Mouse (Mus musculus) CH12.LX (cell line): ENCODE data around the gene Ccl17. TPM values are rescaled to one million over a fixed set of nuclear protein-coding genes. Genes with fewer than 3 reads are reported as not detected.

Experiments
- DNase-seq: peaks from one replicate; pipeline ENCODE4 v3.0.0-alpha.2; 2013; ENCODE audit errors: extremely low read depth
- H3K27ac ChIP-seq: 2 replicates; pipeline ENCODE4 v1.5.1; 2012; ENCODE audit warnings: low read depth, mild to moderate bottlenecking, control low read depth, moderate library complexity; ENCODE audit not compliant: insufficient read depth
- H3K27me3 ChIP-seq: replicated peaks from 2 replicates; pipeline ENCODE3; 2012; ENCODE audit warnings: inconsistent platforms
- H3K36me3 ChIP-seq, 2 experiments: replicated peaks in 1 of 2; 2 replicates each; pipeline versions ENCODE3 to v1.6.1; 2012; ENCODE audit warnings: inconsistent platforms in 1 of 2, low read length in 1 of 2, mild to moderate bottlenecking in 1 of 2, mixed read lengths in 1 of 2, moderate library complexity in 1 of 2; ENCODE audit not compliant: control insufficient read depth in 1 of 2, insufficient read depth in 1 of 2
- H3K4me1 ChIP-seq, 2 experiments: 2 replicates each; pipeline ENCODE4 v1.6.1; 2012; ENCODE audit warnings: inconsistent platforms in 1 of 2, moderate library complexity in 1 of 2; ENCODE audit not compliant: insufficient read depth in 2 of 2, control insufficient read depth in 1 of 2
- H3K4me2 ChIP-seq: 2 replicates; pipeline ENCODE4 v1.6.1; 2012; ENCODE audit warnings: low read depth, mild to moderate bottlenecking, control low read depth; ENCODE audit not compliant: poor library complexity, insufficient read depth, severe bottlenecking
- H3K4me3 ChIP-seq, 3 experiments: fragments of 150-350 bp in 1 of 3; sonication (generic) in 1 of 3; replicated peaks in 1 of 3; 2 replicates each; pipeline versions ENCODE3 to v1.5.1; 2011 to 2012; ENCODE audit warnings: low read depth in 2 of 3, low read length in 2 of 3, mild to moderate bottlenecking in 2 of 3, moderate library complexity in 2 of 3, control low read depth in 1 of 3, improper control_type of control experiment in 1 of 3, inconsistent platforms in 1 of 3, mixed read lengths in 1 of 3; ENCODE audit not compliant: poor library complexity in 1 of 3
- H3K79me2 ChIP-seq: replicated peaks from 2 replicates; pipeline ENCODE4 v1.6.1; 2012; ENCODE audit warnings: mild to moderate bottlenecking, moderate library complexity; ENCODE audit not compliant: control insufficient read depth, poor library complexity, insufficient read depth, severe bottlenecking; ENCODE audit errors: extremely low read depth
- H3K9ac ChIP-seq: 2 replicates; pipeline ENCODE4 v1.6.1; 2012; ENCODE audit warnings: low read depth, mild to moderate bottlenecking, control low read depth, moderate library complexity; ENCODE audit not compliant: insufficient read depth
- H3K9me3 ChIP-seq: replicated peaks from 2 replicates; pipeline ENCODE3; 2012; ENCODE audit warnings: low read length, inconsistent platforms, mixed read lengths
- CHD1 ChIP-seq: IDR thresholded peaks from 2 replicates; pipeline ENCODE4 v1.6.1; 2012; ENCODE audit warnings: low read depth, low read length, improper control_type of control experiment, inconsistent platforms
- CTCF ChIP-seq, 2 experiments: IDR thresholded peaks in 1 of 2; conservative IDR thresholded peaks in 1 of 2; 2 replicates each; pipeline ENCODE4 v1.5.1; 2011 to 2012; ENCODE audit warnings: low read depth in 2 of 2, low read length in 2 of 2, improper control_type of control experiment in 1 of 2, inconsistent platforms in 1 of 2, mild to moderate bottlenecking in 1 of 2, moderate library complexity in 1 of 2
- ELF1 ChIP-seq: IDR thresholded peaks from 2 replicates; pipeline ENCODE4 v1.6.1; 2014; ENCODE audit warnings: low read depth, mild to moderate bottlenecking, inconsistent platforms, low read length, improper control_type of control experiment
- ETS1 ChIP-seq: conservative IDR thresholded peaks from 2 replicates; pipeline ENCODE4 v1.6.1; 2012; ENCODE audit warnings: low read depth, mild to moderate bottlenecking, inconsistent platforms, low read length, improper control_type of control experiment, moderate library complexity
- GABPA ChIP-seq: IDR thresholded peaks from 2 replicates; pipeline ENCODE4 v1.6.1; 2012; ENCODE audit warnings: low read depth, low read length, improper control_type of control experiment, inconsistent platforms; ENCODE audit not compliant: insufficient replicate concordance
- IRF4 ChIP-seq: IDR thresholded peaks from 2 replicates; pipeline ENCODE4 v1.6.1; 2014; ENCODE audit warnings: low read depth, mild to moderate bottlenecking, inconsistent platforms, low read length, improper control_type of control experiment
- JUND ChIP-seq: conservative IDR thresholded peaks from 2 replicates; pipeline ENCODE4 v1.6.1; 2011; ENCODE audit warnings: low read depth, low read length, improper control_type of control experiment
- KAT2A ChIP-seq: IDR thresholded peaks from 2 replicates; pipeline ENCODE4 v1.6.1; 2012; ENCODE audit warnings: low read length, improper control_type of control experiment, inconsistent platforms; ENCODE audit not compliant: insufficient replicate concordance
- MXI1 ChIP-seq: IDR thresholded peaks from 2 replicates; pipeline ENCODE4 v1.6.1; 2011; ENCODE audit warnings: mild to moderate bottlenecking, low read depth, low read length, improper control_type of control experiment
- MYC ChIP-seq: IDR thresholded peaks from 2 replicates; pipeline ENCODE4 v1.6.1; 2011; ENCODE audit warnings: low read depth, mild to moderate bottlenecking, improper control_type of control experiment, low read length
- NRF1 ChIP-seq: IDR thresholded peaks from 2 replicates; pipeline ENCODE4 v1.6.1; 2014; ENCODE audit warnings: low read depth, mild to moderate bottlenecking, inconsistent platforms, low read length, improper control_type of control experiment, moderate library complexity
- POLR2A ChIP-seq: IDR thresholded peaks from 2 replicates; pipeline ENCODE4 v1.6.1; 2011; ENCODE audit warnings: low read depth, mild to moderate bottlenecking, improper control_type of control experiment, low read length
- POLR2AphosphoS2 ChIP-seq: IDR thresholded peaks from 2 replicates; pipeline ENCODE4 v1.6.1; 2011; ENCODE audit warnings: low read depth, low read length, improper control_type of control experiment
- RCOR1 ChIP-seq: conservative IDR thresholded peaks from 2 replicates; pipeline ENCODE4 v1.6.1; 2012; ENCODE audit warnings: low read depth, mild to moderate bottlenecking, inconsistent platforms, low read length, improper control_type of control experiment
- UBTF ChIP-seq: IDR thresholded peaks from 2 replicates; pipeline ENCODE4 v1.6.1; 2012; ENCODE audit warnings: low read depth, mild to moderate bottlenecking, inconsistent platforms, low read length, improper control_type of control experiment, moderate library complexity
- USF1 ChIP-seq: IDR thresholded peaks from 2 replicates; pipeline ENCODE4 v1.6.1; 2014; ENCODE audit warnings: low read depth, mild to moderate bottlenecking, inconsistent platforms, low read length, improper control_type of control experiment
- ZC3H11A ChIP-seq: IDR thresholded peaks from 2 replicates; pipeline ENCODE4 v1.6.1; 2012; ENCODE audit warnings: low read depth, mild to moderate bottlenecking, inconsistent platforms, low read length, improper control_type of control experiment
- ZMIZ1 ChIP-seq: IDR thresholded peaks from 2 replicates; pipeline ENCODE4 v1.6.1; 2012; ENCODE audit warnings: low read depth, mild to moderate bottlenecking, inconsistent platforms, low read length, improper control_type of control experiment
- ZNF384 ChIP-seq: IDR thresholded peaks from 2 replicates; pipeline ENCODE4 v1.6.1; 2012; ENCODE audit warnings: low read depth, low read length, improper control_type of control experiment, inconsistent platforms
- dilution Hi-C: fragments of 300-500 bp; cut with MboI; formaldehyde crosslinking; loops from 2 replicates; pipeline ENCODE4 v1.14.3; 2020; ENCODE audit warnings: low sequenced_read_pairs; ENCODE audit not compliant: extremely low pct_unique_long_range_greater_than_20kb, extremely low pct_ligation_motif_present
- in situ Hi-C: fragments of 300-500 bp; cut with MboI; formaldehyde crosslinking; loops from 3 replicates; pipeline ENCODE4 v1.14.3; 2019; ENCODE audit warnings: low sequenced_read_pairs, low pct_ligation_motif_present, low pct_unique_long_range_greater_than_20kb, mixed read lengths
- polyA plus RNA-seq: library from polyadenylated mRNA; unstranded; fragments of >175 nt; gene quantifications from 2 replicates; pipeline ENCODE4 v1.2.1, GENCODE M21; 2012; ENCODE audit warnings: low read depth; ENCODE audit not compliant: insufficient read length
- total RNA-seq, 2 experiments: library from RNA; depleted of rRNA; stranded (reverse); fragments of 300-350 nt in 1 of 2; fragments of >200 nt in 1 of 2; gene quantifications; 2 replicates each; pipeline ENCODE4 v1.2.3; 2012 to 2014

The Ccl17 gene
- total and polyA plus RNA-seq, 3 experiments, result 1.3 to 2.6 (median 2.1) TPM

DNA sequence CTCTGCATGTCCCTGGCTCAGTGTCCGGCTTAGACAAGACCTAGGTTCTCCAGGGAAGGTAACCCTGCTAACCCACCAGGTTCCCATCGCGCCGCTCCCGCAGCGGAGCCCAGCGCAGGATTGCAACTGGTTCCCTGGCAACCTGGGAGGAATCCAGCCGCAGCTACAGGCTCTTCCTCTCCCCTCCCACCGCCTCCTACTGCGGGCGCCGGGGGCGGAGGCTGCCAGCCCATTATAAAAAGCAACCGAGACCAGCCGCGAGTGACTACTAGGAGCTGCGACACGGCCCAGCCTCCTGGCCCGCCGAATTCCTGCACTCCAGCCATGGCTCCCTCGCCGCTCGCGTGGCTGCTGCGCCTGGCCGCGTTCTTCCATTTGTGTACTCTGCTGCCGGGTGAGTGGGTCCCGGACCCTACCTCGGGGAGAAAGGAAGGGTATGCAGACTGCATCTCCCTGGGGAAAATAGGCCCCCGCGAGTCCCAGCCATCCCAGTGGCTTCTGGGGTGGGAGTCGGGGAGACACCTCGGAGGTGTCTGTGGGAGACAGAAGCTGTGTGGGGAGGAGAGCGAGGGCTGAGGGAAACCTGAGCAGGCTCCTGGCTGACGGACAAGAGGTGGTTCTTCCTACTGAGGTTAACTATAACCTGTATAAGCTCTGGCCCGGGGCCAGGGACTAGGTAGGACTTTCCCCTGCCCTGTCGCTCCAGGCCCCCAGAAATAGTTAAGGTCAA, 38.1 kb upstream of the Ccl17 start, which contains the start of gene Cx3cl1:
Cx3cl1 (plus strand) TSS at position 69 of the 730 bp plus-strand sequence.
- H3K27me3 ChIP-seq, result no peaks in the 10 kb centered on the region
- no peak for TF ChIP-seq ZC3H11A
- no peak for TF ChIP-seq ELF1
- no peak for TF ChIP-seq RCOR1
- TF ChIP-seq CTCF (conservative IDR thresholded peaks at IDR 0.05 in 1 of 2, IDR thresholded peaks at IDR 0.05 in 1 of 2; ENCODE audit: low read depth in 2 of 2, low read length in 2 of 2), result no peak
- no peak for TF ChIP-seq ZMIZ1
- TF ChIP-seq MYC, result no peak
- no peak for TF ChIP-seq JUND
- no peak for TF ChIP-seq ETS1
- no peak for TF ChIP-seq IRF4
- no peak for TF ChIP-seq ZNF384
- TF ChIP-seq POLR2AphosphoS2, result no peak
- no peak for TF ChIP-seq POLR2A
- no peak for TF ChIP-seq KAT2A
- no peak for TF ChIP-seq NRF1
- no peak for TF ChIP-seq CHD1
- no peak for TF ChIP-seq MXI1
- no peak for TF ChIP-seq UBTF
- TF ChIP-seq, all 38 proteins: peak for 0
- Histone ChIP-seq H3K4me3 (no peak within 1 kb of the TSS), H3K4me2 (no peak within 1 kb of the TSS), H3K4me1 (peaks cover 21 to 69% of the 10 kb centered on the region in 2 experiments), H3K9me3 (peaks cover 6% of the 10 kb centered on the region), H3K27ac (no peak within 1 kb of the TSS), H3K9ac (no peak within 1 kb of the TSS), H3K36me3 (peaks cover 0 to 48% of the 10 kb centered on the region in 2 experiments), H3K79me2 (no peaks in the 10 kb centered on the region)
- DNase-seq, result no peak
- dilution Hi-C loops, result no loop called here
- in situ Hi-C loops, result no loop called here

DNA sequence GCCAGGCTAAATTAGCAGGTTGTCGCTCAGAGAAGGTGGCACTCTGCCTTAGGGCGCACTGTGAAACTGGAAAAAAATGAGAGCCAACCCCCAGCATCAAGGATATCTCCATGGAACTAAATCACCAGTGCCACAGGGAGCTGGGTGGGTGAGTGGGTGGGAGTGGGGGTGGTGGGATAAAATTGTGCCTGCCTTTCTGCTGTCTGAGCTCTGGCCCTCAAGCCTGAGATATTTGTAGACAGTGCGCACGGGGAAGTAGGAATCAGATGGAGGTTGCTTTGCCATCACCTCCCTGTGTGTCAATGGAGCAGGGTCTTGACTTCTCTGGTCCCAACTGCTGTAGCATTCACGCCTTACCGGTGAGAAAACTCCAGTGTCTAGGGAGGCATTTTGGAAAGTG, 37.2 kb upstream of the Ccl17 start:
- H3K4me3 ChIP-seq, result no peak overlapping the region
- H3K9ac ChIP-seq, result no peak overlapping the region
- H3K4me1 ChIP-seq, result peaks cover 27 to 72% of the 10 kb centered on the region in 2 experiments
- H3K36me3 ChIP-seq, result peaks cover 0 to 49% of the 10 kb centered on the region in 2 experiments
- no peak for TF ChIP-seq CTCF (conservative IDR thresholded peaks at IDR 0.05 in 1 of 2, IDR thresholded peaks at IDR 0.05 in 1 of 2; ENCODE audit: low read depth in 2 of 2, low read length in 2 of 2)
- TF ChIP-seq ELF1, result no peak
- TF ChIP-seq POLR2AphosphoS2, result no peak
- no peak for TF ChIP-seq USF1
- TF ChIP-seq GABPA, result no peak
- no peak for TF ChIP-seq ZNF384
- H3K27me3 ChIP-seq, result no peaks in the 10 kb centered on the region
- DNase-seq, result no peak
- peaks cover 6% of the 10 kb centered on the region for H3K9me3 ChIP-seq
- no peak overlapping the region for H3K27ac ChIP-seq
- H3K4me2 ChIP-seq, result no peak overlapping the region
- in situ Hi-C loops (no loop called here), dilution Hi-C loops (no loop called here)
- no peaks in the 10 kb centered on the region for H3K79me2 ChIP-seq
